Mouse (Mus musculus) kidney, postnatal 0 days (tissue): ENCODE data around the gene Tmem52. TPM values are rescaled to one million over a fixed set of nuclear protein-coding genes. Genes with fewer than 3 reads are reported as not detected.

ENCODE experiments used
- ATAC-seq: fragments of 200-750 bp; cut with Nextera tagmentation; replicated peaks from 2 replicates; pipeline ENCODE4 v1.8.0; 2017; ENCODE audit warnings: low read depth, moderate number of reproducible peaks, moderate TSS enrichment, moderate library complexity; ENCODE audit not compliant: low FRiP score
- DNase-seq: peaks from one replicate; pipeline ENCODE4 v3.0.0-alpha.2; 2016; ENCODE audit warnings: low spot score
- H3K27ac ChIP-seq: fragments of 300-500 bp; sonication (generic); 2 replicates; pipeline ENCODE4 v1.5.1; 2014; ENCODE audit warnings: mild to moderate bottlenecking
- H3K27me3 ChIP-seq: fragments of 300-500 bp; sonication (generic); 2 replicates; pipeline ENCODE4 v1.6.1; 2014; ENCODE audit warnings: low read length, mixed read lengths; ENCODE audit not compliant: insufficient read depth
- H3K36me3 ChIP-seq: fragments of 300-500 bp; sonication (generic); 2 replicates; pipeline ENCODE4 v1.6.1; 2014; ENCODE audit warnings: low read length, mixed read lengths; ENCODE audit not compliant: insufficient read depth
- H3K4me1 ChIP-seq: fragments of 300-500 bp; sonication (generic); replicated peaks from 2 replicates; pipeline ENCODE4 v1.6.1; 2014; ENCODE audit warnings: antibody characterized with exemption, low read length, mixed read lengths; ENCODE audit not compliant: insufficient read depth
- H3K4me2 ChIP-seq: fragments of 300-500 bp; sonication (generic); 2 replicates; pipeline ENCODE4 v1.6.1; 2014; ENCODE audit warnings: mild to moderate bottlenecking, low read length, moderate library complexity, mixed read lengths
- H3K4me3 ChIP-seq: fragments of 300-500 bp; sonication (generic); replicated peaks from 2 replicates; pipeline ENCODE4 v1.5.1; 2014; ENCODE audit warnings: low read depth, low read length
- H3K9ac ChIP-seq: fragments of 300-500 bp; sonication (generic); 2 replicates; pipeline ENCODE4 v1.6.1; 2014; ENCODE audit warnings: low read depth, low read length
- H3K9me3 ChIP-seq: fragments of 300-500 bp; sonication (generic); replicated peaks from 2 replicates; pipeline ENCODE4 v1.6.1; 2016; ENCODE audit warnings: low read length, inconsistent platforms, mixed read lengths
- CTCF ChIP-seq: IDR thresholded peaks from 2 replicates; pipeline ENCODE4 v1.5.1; 2016; ENCODE audit warnings: antibody characterized with exemption, low read depth, mild to moderate bottlenecking, moderate library complexity
- WGBS: fragments of 180-500 bp; shearing (Covaris S2); extraction: QIAGEN DNeasy Blood & Tissue Kit; methylation state at CpG from one replicate; pipeline ENCODE4 v1.1.7; 2014; 5-methylcytosine and 5-hydroxymethylcytosine counted together
- polyA plus RNA-seq: library from polyadenylated mRNA; unstranded; fragments of >200 nt; fragmentation: Nextera tagmentation; extraction: Ambion mirVana; gene quantifications from 2 replicates; pipeline ENCODE4 v1.2.1, GENCODE M21; 2015

The Tmem52 gene
- polyA plus RNA-seq, 1 experiment from 2014 or later = 6.5 TPM

DNA sequence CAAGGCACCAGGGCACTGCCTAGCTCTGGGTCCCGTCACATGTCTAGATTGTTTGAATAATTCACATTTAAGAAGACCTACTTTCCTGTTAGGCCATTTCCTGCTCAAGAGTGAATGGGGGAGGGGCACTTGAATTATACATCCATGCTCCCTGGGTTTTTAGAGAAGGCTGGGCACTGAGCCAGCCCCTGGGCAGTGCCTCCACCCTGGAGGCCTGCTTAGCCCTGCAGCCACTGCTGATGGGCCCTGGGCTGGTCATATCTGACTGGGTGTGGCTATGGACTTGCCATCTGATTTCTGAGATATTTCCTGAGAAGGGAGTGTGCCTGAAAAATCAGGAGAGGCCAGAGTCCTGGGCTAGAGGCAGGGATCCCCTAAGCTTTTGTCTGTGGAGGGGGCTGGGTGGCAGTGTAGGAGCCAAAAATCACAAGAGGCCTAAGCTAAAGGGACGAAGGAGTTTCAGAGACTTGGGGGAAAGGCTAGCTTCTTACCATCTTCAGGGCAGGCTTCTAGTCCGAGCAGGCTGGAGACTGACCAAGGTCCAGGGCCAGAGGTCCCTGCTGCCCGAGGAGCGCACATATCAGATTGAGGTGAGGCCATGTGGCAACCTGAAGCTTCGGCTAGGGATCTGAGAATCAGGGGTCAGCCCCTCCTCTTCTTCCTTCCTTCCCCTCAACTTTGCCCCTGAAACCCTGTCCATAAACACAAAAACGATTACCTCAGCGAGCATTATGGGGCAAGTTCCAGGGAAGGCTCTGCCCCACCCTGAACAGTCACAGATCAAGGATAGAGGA lies 19.5 kb downstream of the Tmem52 start:
- H3K9me3 ChIP-seq = no peaks in the 10 kb centered on the region
- H3K4me1 ChIP-seq = peaks cover 24% of the 10 kb centered on the region
- H3K27me3 ChIP-seq = no peaks in the 10 kb centered on the region
- DNase-seq (peak; percentile 89), ATAC-seq (peak; percentile 65)
- no peaks in the 10 kb centered on the region for H3K36me3 ChIP-seq
- no peak overlapping the region for H3K4me2 ChIP-seq
- no peak overlapping the region for H3K4me3 ChIP-seq
- peak overlapping the region; percentile 83 for H3K27ac ChIP-seq
- no peak overlapping the region; the same call in 1 of the 2 replicates for H3K9ac ChIP-seq
- TF ChIP-seq CTCF = no peak
- 36% methylated on average over 8 of the region's 8 CpGs for whole genome bisulfite sequencing

GRCm38 (mm10) chr4:155489101-155489970 lies 20.4 kb downstream of the Tmem52 start:
- 71% methylated on average over 9 of the region's 9 CpGs for WGBS
- DNase-seq = no peak
- Histone ChIP-seq H3K36me3 (no peaks in the 10 kb centered on the region), H3K4me1 (peaks cover 30% of the 10 kb centered on the region), H3K9ac (no peak overlapping the region), H3K4me3 (no peak overlapping the region), H3K27ac (peak overlapping the region; percentile 83), H3K9me3 (no peaks in the 10 kb centered on the region), H3K27me3 (no peaks in the 10 kb centered on the region), H3K4me2 (no peak overlapping the region)
- ATAC-seq = no peak
- no peak for TF ChIP-seq CTCF

- DNase-seq (no peak), ATAC-seq (no peak)
- H3K9me3 ChIP-seq = no peaks in the 10 kb centered on the region
- H3K4me1 ChIP-seq = peaks cover 30% of the 10 kb centered on the region
- H3K27ac ChIP-seq = peak overlapping the region; percentile 95
- no peaks in the 10 kb centered on the region for H3K27me3 ChIP-seq
- 26% methylated on average over 5 of the region's 5 CpGs for WGBS
- H3K9ac ChIP-seq = peak overlapping the region; percentile 100
- H3K36me3 ChIP-seq = no peaks in the 10 kb centered on the region
- peak overlapping the region; percentile 81 for H3K4me2 ChIP-seq
- peak overlapping the region; percentile 100 for H3K4me3 ChIP-seq
- TF ChIP-seq CTCF = no peak
Observed at GRCm38 (mm10) chr4:155490456-155490855, 21.5 kb downstream of the Tmem52 start.

DNA sequence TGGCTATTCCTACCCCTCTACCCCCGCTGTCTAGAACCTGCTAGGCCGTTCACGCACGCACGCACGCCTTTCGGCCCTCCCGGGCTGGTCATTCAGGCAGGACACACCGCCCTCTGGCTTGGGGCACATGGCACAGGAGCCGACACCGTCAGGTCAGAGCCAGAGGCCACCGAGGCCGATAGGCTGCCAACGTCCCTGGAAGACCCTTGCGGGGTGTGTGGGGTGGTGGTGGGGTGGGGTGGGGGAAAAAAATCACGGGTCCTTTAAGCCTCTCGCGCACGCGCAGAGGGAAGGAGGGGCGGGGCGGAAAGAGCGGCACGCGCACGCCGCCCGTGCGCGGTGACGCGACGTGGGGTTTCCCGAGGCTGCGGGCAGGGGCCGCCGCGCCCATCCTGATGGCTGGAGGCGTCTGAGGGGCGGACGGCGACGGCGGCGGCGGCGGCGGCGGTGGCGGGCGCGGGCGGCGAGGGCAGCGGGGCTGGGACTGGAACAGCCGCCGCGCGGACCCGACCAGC lies 22.1 kb downstream of the Tmem52 start, which contains the start of gene Gnb1:
TSS of gene Gnb1 (plus strand) at position 372 of the 515 bp plus-strand sequence.
- peak; percentile 81 for ATAC-seq
- WGBS = under 1% methylated on average over 45 of the region's 60 CpGs

DNA sequence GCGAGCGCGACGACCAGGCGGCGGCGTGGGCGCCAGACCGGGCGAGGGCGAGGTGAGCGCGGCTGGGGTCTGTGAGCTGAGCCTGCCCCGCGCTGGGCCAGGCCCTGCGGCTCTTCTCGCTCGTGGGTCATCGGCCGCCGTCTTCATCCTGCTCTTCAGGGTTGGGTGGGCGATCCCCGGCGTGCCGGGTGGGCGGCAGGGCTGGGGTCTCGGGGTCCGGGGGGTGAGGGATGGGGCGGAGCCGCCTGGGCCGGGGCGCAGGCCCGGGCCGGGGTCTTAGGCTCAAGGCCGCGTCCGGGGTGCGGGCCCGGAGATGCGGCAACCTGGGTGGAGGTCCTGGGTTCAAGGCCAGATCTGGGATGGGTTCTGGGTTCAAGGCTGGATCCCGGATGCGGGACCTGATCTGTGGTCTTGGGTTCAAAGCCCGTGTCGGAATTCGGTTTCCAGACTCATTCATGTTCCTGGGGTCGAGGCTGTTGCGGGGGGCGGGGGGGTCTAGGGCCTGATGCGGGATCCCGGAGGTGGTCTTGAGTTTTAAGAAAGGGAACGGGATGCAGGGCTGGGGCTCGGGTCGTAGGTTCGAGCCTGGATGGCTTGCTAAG lies 22.7 kb downstream of the Tmem52 start:
- Histone ChIP-seq H3K9ac (peak overlapping the region; percentile 100), H3K4me2 (peak overlapping the region; percentile 81), H3K9me3 (no peaks in the 10 kb centered on the region), H3K36me3 (no peaks in the 10 kb centered on the region), H3K4me3 (peak overlapping the region; percentile 100), H3K27ac (peak overlapping the region; percentile 95), H3K4me1 (peaks cover 30% of the 10 kb centered on the region), H3K27me3 (no peaks in the 10 kb centered on the region)
- WGBS = under 1% methylated on average over 39 of the region's 54 CpGs
- DNase-seq = no peak
- no peak for TF ChIP-seq CTCF
- ATAC-seq = peak; percentile 54

More for the DNA sequence above, 22.1 kb downstream of the Tmem52 start, which contains the start of gene Gnb1:
- no peaks in the 10 kb centered on the region for H3K36me3 ChIP-seq
- H3K9me3 ChIP-seq = no peaks in the 10 kb centered on the region
- H3K27me3 ChIP-seq = no peaks in the 10 kb centered on the region
- DNase-seq = peak; percentile 88
- peak within 1 kb of the TSS; percentile 81 for H3K4me2 ChIP-seq
- peak; percentile 34 for TF ChIP-seq CTCF
- peak within 1 kb of the TSS; percentile 95 for H3K27ac ChIP-seq
- H3K4me3 ChIP-seq = peak within 1 kb of the TSS; percentile 100
- peaks cover 30% of the 10 kb centered on the region for H3K4me1 ChIP-seq
- H3K9ac ChIP-seq = peak within 1 kb of the TSS; percentile 100
